Mouse (Mus musculus): Measurements from ENCODE around the gene Gmfb. TPM values are rescaled to one million over a fixed set of nuclear protein-coding genes. Genes with fewer than 3 reads are reported as not detected.

Gmfb gene
- 22.5 and 26.7 TPM in 2 replicates for polyA plus RNA-seq (2011; ENCODE audit: insufficient read depth, insufficient read length, low replicate concordance, missing spikeins)

- Histone ChIP-seq H3K4me3 (replicated peaks; ENCODE audit: control insufficient read depth, low read depth, low read length) (peak within 1 kb of the TSS; percentile 86), H3K27ac (ENCODE audit: control insufficient read depth, insufficient read depth, low read depth, low read length, poor library complexity) (peak within 1 kb of the TSS; percentile 98), H3K4me1 (ENCODE audit: control insufficient read depth, insufficient read depth, low read length) (no peaks in the 10 kb centered on the region; the same call in 1 of the 2 replicates)
- TF ChIP-seq POLR2A (IDR thresholded peaks at IDR 0.05; ENCODE audit: borderline replicate concordance, control insufficient read depth, low read depth, low read length), result peak; percentile 88; the same call in 1 of the 2 replicates
- no peak for TF ChIP-seq CTCF (IDR thresholded peaks at IDR 0.05; ENCODE audit: control insufficient read depth, insufficient read depth, low read length)
- under 1% methylated on average over 65 of the region's 65 CpGs for WGBS
Observed at GRCm38 (mm10) chr14:46821873-46822716, at the start of gene Gmfb. Gene Gmfb, minus strand, starts transcription at chr14:46822242.

GRCm38 (mm10) chr14:46862922-46863321 lies 40.9 kb upstream of the Gmfb start:
- Histone ChIP-seq H3K4me1 (ENCODE audit: control insufficient read depth, insufficient read depth, low read length) (no peaks in the 10 kb centered on the region; the same call in 1 of the 2 replicates), H3K27ac (ENCODE audit: control insufficient read depth, insufficient read depth, low read depth, low read length, poor library complexity) (no peak overlapping the region), H3K4me3 (replicated peaks; ENCODE audit: control insufficient read depth, low read depth, low read length) (no peak overlapping the region)
- 62% methylated on average over 5 of the region's 5 CpGs for WGBS
- TF ChIP-seq CTCF (IDR thresholded peaks at IDR 0.05; ENCODE audit: control insufficient read depth, insufficient read depth, low read length) (no peak), POLR2A (IDR thresholded peaks at IDR 0.05; ENCODE audit: borderline replicate concordance, control insufficient read depth, low read depth, low read length) (no peak)

- TF ChIP-seq POLR2A (IDR thresholded peaks at IDR 0.05; ENCODE audit: borderline replicate concordance, control insufficient read depth, low read depth, low read length), result no peak
- Histone ChIP-seq H3K4me1 (ENCODE audit: control insufficient read depth, insufficient read depth, low read length) (no peaks in the 10 kb centered on the region), H3K27ac (ENCODE audit: control insufficient read depth, insufficient read depth, low read depth, low read length, poor library complexity) (no peak overlapping the region), H3K4me3 (replicated peaks; ENCODE audit: control insufficient read depth, low read depth, low read length) (no peak overlapping the region)
- WGBS, result 90% methylated on average over 11 of the region's 11 CpGs
Observed at GRCm38 (mm10) chr14:46853677-46854076, 31.6 kb upstream of the Gmfb start.

GRCm38 (mm10) chr14:46849769-46850168 lies 27.7 kb upstream of the Gmfb start:
- no peak for TF ChIP-seq CTCF (IDR thresholded peaks at IDR 0.05; ENCODE audit: control insufficient read depth, insufficient read depth, low read length)
- no peak for TF ChIP-seq POLR2A (IDR thresholded peaks at IDR 0.05; ENCODE audit: borderline replicate concordance, control insufficient read depth, low read depth, low read length)
- H3K27ac ChIP-seq (ENCODE audit: control insufficient read depth, insufficient read depth, low read depth, low read length, poor library complexity), result no peak overlapping the region
- no peaks in the 10 kb centered on the region for H3K4me1 ChIP-seq (ENCODE audit: control insufficient read depth, insufficient read depth, low read length)
- no peak overlapping the region for H3K4me3 ChIP-seq (replicated peaks; ENCODE audit: control insufficient read depth, low read depth, low read length)
- 66% methylated on average over 1 of the region's 1 CpGs for WGBS

GRCm38 (mm10) chr14:46848736-46849135 lies 26.7 kb upstream of the Gmfb start:
- WGBS, result 85% methylated on average over 5 of the region's 5 CpGs
- no peak overlapping the region for H3K27ac ChIP-seq (ENCODE audit: control insufficient read depth, insufficient read depth, low read depth, low read length, poor library complexity)
- H3K4me1 ChIP-seq (ENCODE audit: control insufficient read depth, insufficient read depth, low read length), result no peaks in the 10 kb centered on the region
- no peak overlapping the region for H3K4me3 ChIP-seq (replicated peaks; ENCODE audit: control insufficient read depth, low read depth, low read length)
- no peak for TF ChIP-seq CTCF (IDR thresholded peaks at IDR 0.05; ENCODE audit: control insufficient read depth, insufficient read depth, low read length)
- TF ChIP-seq POLR2A (IDR thresholded peaks at IDR 0.05; ENCODE audit: borderline replicate concordance, control insufficient read depth, low read depth, low read length), result no peak

GRCm38 (mm10) chr14:46848063-46848590 lies 26.1 kb upstream of the Gmfb start:
- TF ChIP-seq POLR2A (IDR thresholded peaks at IDR 0.05; ENCODE audit: borderline replicate concordance, control insufficient read depth, low read depth, low read length), result no peak
- no peak for TF ChIP-seq CTCF (IDR thresholded peaks at IDR 0.05; ENCODE audit: control insufficient read depth, insufficient read depth, low read length)
- WGBS, result 85% methylated on average over 4 of the region's 4 CpGs
- H3K4me1 ChIP-seq (ENCODE audit: control insufficient read depth, insufficient read depth, low read length), result no peaks in the 10 kb centered on the region

GRCm38 (mm10) chr14:46845706-46846105 lies 23.7 kb upstream of the Gmfb start:
- no peak overlapping the region for H3K4me3 ChIP-seq (replicated peaks; ENCODE audit: control insufficient read depth, low read depth, low read length)
- no peaks in the 10 kb centered on the region for H3K4me1 ChIP-seq (ENCODE audit: control insufficient read depth, insufficient read depth, low read length)
- H3K27ac ChIP-seq (ENCODE audit: control insufficient read depth, insufficient read depth, low read depth, low read length, poor library complexity), result no peak overlapping the region
- WGBS, result 92% methylated on average over 11 of the region's 11 CpGs
- TF ChIP-seq POLR2A (IDR thresholded peaks at IDR 0.05; ENCODE audit: borderline replicate concordance, control insufficient read depth, low read depth, low read length), result no peak
- no peak for TF ChIP-seq CTCF (IDR thresholded peaks at IDR 0.05; ENCODE audit: control insufficient read depth, insufficient read depth, low read length)

More at GRCm38 (mm10) chr14:46848063-46848590, 26.1 kb upstream of the Gmfb start:
- no peak overlapping the region for H3K4me3 ChIP-seq (replicated peaks; ENCODE audit: control insufficient read depth, low read depth, low read length)
- H3K27ac ChIP-seq (ENCODE audit: control insufficient read depth, insufficient read depth, low read depth, low read length, poor library complexity), result no peak overlapping the region

- Histone ChIP-seq H3K27ac (ENCODE audit: control insufficient read depth, insufficient read depth, low read depth, low read length, poor library complexity) (no peak overlapping the region), H3K4me1 (ENCODE audit: control insufficient read depth, insufficient read depth, low read length) (no peaks in the 10 kb centered on the region), H3K4me3 (replicated peaks; ENCODE audit: control insufficient read depth, low read depth, low read length) (no peak overlapping the region)
- 87% methylated on average over 4 of the region's 4 CpGs for WGBS
- TF ChIP-seq CTCF (IDR thresholded peaks at IDR 0.05; ENCODE audit: control insufficient read depth, insufficient read depth, low read length), result no peak
- no peak for TF ChIP-seq POLR2A (IDR thresholded peaks at IDR 0.05; ENCODE audit: borderline replicate concordance, control insufficient read depth, low read depth, low read length)
Observed at GRCm38 (mm10) chr14:46839326-46839725, 17.3 kb upstream of the Gmfb start.
